ENCODE assay signal across 10 mouse cellular contexts in the genomic region with DNA sequence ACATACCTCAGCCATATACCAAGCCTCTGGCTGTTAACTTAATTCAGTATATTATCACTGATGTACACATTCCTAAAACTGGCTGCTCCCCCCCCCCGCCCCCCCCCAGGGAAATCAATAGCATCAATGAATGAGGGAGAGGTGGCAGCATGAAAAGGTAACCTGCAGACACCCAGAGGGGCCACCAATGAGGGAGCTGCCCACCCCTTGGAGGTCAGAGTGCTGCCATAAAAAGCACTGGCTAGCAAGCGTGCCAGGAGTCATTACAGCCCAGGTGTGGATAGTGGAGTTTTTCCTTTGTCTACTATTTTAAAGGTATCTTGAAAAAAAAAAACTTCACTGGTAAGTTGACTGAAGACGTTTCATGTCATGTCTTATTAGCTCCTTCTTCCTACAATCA. TPM values are rescaled to one million over a fixed set of nuclear protein-coding genes. Genes with fewer than 3 reads are reported as not detected.
A peak's percentile ranks its signal among the peaks of the same experiment; 100 is the strongest.
DNase-seq lines count a peak whose midpoint lies in the region; ATAC-seq and TF ChIP-seq lines count a peak whose summit lies in the region.
"Had no signal": no experiment of that assay in that cellular context is flagged by ENCODE, and none has a peak within 500 bp of the region (broad histone marks: within the 10 kb centered on the region; RNA-seq: fewer than 3 reads in every experiment).

A gene (plus strand): TSS at position 256 of the 400 bp plus-strand sequence.

- no peak for ATAC-seq in kidney, embryonic 15.5 days (replicated peaks; ENCODE audit: low FRiP score)
- no peak for ATAC-seq in forebrain, embryonic 15.5 days (replicated peaks)
- ATAC-seq in limb, embryonic 12.5 days (ENCODE audit: insufficient number of reproducible peaks, insufficient read depth, low FRiP score, low TSS enrichment, low read depth): no peak
- ATAC-seq in midbrain, postnatal 0 days (ENCODE audit: low FRiP score): no peak

- no peaks in the 10 kb centered on the region for H3K9me3 ChIP-seq in kidney, embryonic 15.5 days (replicated peaks)
- H3K9me3 ChIP-seq in forebrain, embryonic 15.5 days: no peaks in the 10 kb centered on the region
- H3K9me3 ChIP-seq in limb, embryonic 12.5 days: no peaks in the 10 kb centered on the region
- H3K9me3 ChIP-seq in midbrain, postnatal 0 days (ENCODE audit: low read length): no peaks in the 10 kb centered on the region

- no peak within 1 kb of the TSS for H3K9ac ChIP-seq in kidney, embryonic 15.5 days
- H3K9ac ChIP-seq in forebrain, embryonic 15.5 days (replicated peaks): no peak within 1 kb of the TSS
- no peak within 1 kb of the TSS for H3K9ac ChIP-seq in limb, embryonic 12.5 days (replicated peaks)
- H3K9ac ChIP-seq in midbrain, postnatal 0 days (replicated peaks; ENCODE audit: low read length, poor library complexity, severe bottlenecking): no peak within 1 kb of the TSS; the same call in 1 of the 2 replicates

- H3K4me1 ChIP-seq in kidney, embryonic 15.5 days: no peaks in the 10 kb centered on the region
- H3K4me1 ChIP-seq in forebrain, embryonic 15.5 days: no peaks in the 10 kb centered on the region
- H3K4me1 ChIP-seq in limb, embryonic 12.5 days (replicated peaks): no peaks in the 10 kb centered on the region
- no peaks in the 10 kb centered on the region for H3K4me1 ChIP-seq in midbrain, postnatal 0 days (ENCODE audit: insufficient read depth, low read length)

- no peaks in the 10 kb centered on the region for H3K27me3 ChIP-seq in kidney, embryonic 15.5 days
- H3K27me3 ChIP-seq in forebrain, embryonic 15.5 days: no peaks in the 10 kb centered on the region
- H3K27me3 ChIP-seq in limb, embryonic 12.5 days: no peaks in the 10 kb centered on the region
- no peaks in the 10 kb centered on the region for H3K27me3 ChIP-seq in midbrain, postnatal 0 days (ENCODE audit: insufficient read depth, low read length)

- H3K27ac ChIP-seq in kidney, embryonic 15.5 days: peak within 1 kb of the TSS; percentile 32; the same call in 1 of the 2 replicates
- H3K27ac ChIP-seq in forebrain, embryonic 15.5 days (replicated peaks): no peak within 1 kb of the TSS
- H3K27ac ChIP-seq in limb, embryonic 12.5 days: no peak within 1 kb of the TSS
- no peak within 1 kb of the TSS for H3K27ac ChIP-seq in midbrain, postnatal 0 days (ENCODE audit: low read depth, low read length)

- peak within 1 kb of the TSS; percentile 58 for H3K4me2 ChIP-seq in kidney, embryonic 15.5 days
- peak within 1 kb of the TSS; percentile 57 for H3K4me2 ChIP-seq in forebrain, embryonic 15.5 days (replicated peaks)
- H3K4me2 ChIP-seq in limb, embryonic 12.5 days: peak within 1 kb of the TSS; percentile 58
- peak within 1 kb of the TSS; percentile 61; the same call in 1 of the 2 replicates for H3K4me2 ChIP-seq in midbrain, postnatal 0 days (ENCODE audit: low read depth, low read length, poor library complexity, severe bottlenecking)

- DNase-seq in kidney, postnatal 14 days: no peak
- DNase-seq in midbrain, postnatal 0 days (ENCODE audit: low spot score): no peak
- DNase-seq in urinary bladder, postnatal 4 days (ENCODE audit: low spot score in 2 of 2): no peak
- no peak for DNase-seq in T-cell, adult 2 months (ENCODE audit: low spot score)
- DNase-seq in layer of hippocampus, adult 11-12 months (ENCODE audit: low spot score): no peak
- DNase-seq: adrenal gland, postnatal 25 days had no signal

- H3K4me3 ChIP-seq in kidney, embryonic 15.5 days (replicated peaks): peak within 1 kb of the TSS; percentile 39; the same call in 1 of the 2 replicates
- peak within 1 kb of the TSS; percentile 35 for H3K4me3 ChIP-seq in forebrain, embryonic 15.5 days
- H3K4me3 ChIP-seq in limb, embryonic 12.5 days (replicated peaks): no peak within 1 kb of the TSS
- peak within 1 kb of the TSS; percentile 32 for H3K4me3 ChIP-seq in midbrain, postnatal 0 days (ENCODE audit: low read depth, low read length)

- TF ChIP-seq CTCF in midbrain, postnatal 0 days (IDR thresholded peaks at IDR 0.05): no peak

- WGBS in kidney, embryonic 15.5 days: 67% methylated on average over 3 of the region's 3 CpGs
- 58% methylated on average over 3 of the region's 3 CpGs for WGBS in forebrain, embryonic 15.5 days
- WGBS in limb, embryonic 12.5 days: 65% methylated on average over 3 of the region's 3 CpGs
- 74% methylated on average over 3 of the region's 3 CpGs for WGBS in midbrain, postnatal 0 days

- H3K36me3 ChIP-seq in kidney, embryonic 15.5 days: no peaks in the 10 kb centered on the region
- no peaks in the 10 kb centered on the region for H3K36me3 ChIP-seq in forebrain, embryonic 15.5 days
- H3K36me3 ChIP-seq in limb, embryonic 12.5 days: no peaks in the 10 kb centered on the region
- no peaks in the 10 kb centered on the region for H3K36me3 ChIP-seq in midbrain, postnatal 0 days (ENCODE audit: insufficient read depth, low read length)

RNA-seq across cellular contexts. Expression of the gene that starts here (rescaled TPM):
- polyA plus RNA-seq in kidney, embryonic 15.5 days (2015; fragmentation: Nextera tagmentation; extraction: Ambion mirVana): 8.3 and 9.7 TPM in 2 replicates
- 0.24 and 0.49 TPM in 2 replicates for polyA plus RNA-seq in forebrain, embryonic 15.5 days (2015; fragmentation: Nextera tagmentation; extraction: Ambion mirVana)
- polyA plus RNA-seq in limb, embryonic 12.5 days (2016; fragmentation: Nextera tagmentation; extraction: Ambion mirVana): 0.54 and 0.91 TPM in 2 replicates
- total RNA-seq in midbrain, postnatal 0 days (2014; rRNA removed): 0.11 and 0.19 TPM in 2 replicates
- polyA plus RNA-seq in midbrain, postnatal 0 days (2015; fragmentation: Nextera tagmentation; extraction: Ambion mirVana): 0.83 and 1.1 TPM in 2 replicates
- total RNA-seq: megakaryocyte-erythroid progenitor cell, adult 5-6 weeks had no signal
